Comparison of ENCODE assay signal across 21 mouse cellular contexts in genomic region chr4:87711185-87711827, GRCm38 (mm10).
"Had no signal": no experiment of that assay in that cellular context is flagged by ENCODE, and none has a peak within 500 bp of the region (broad histone marks: within the 10 kb centered on the region; RNA-seq: fewer than 3 reads in every experiment).

No protein-coding gene starts in this region.

- ATAC-seq: forebrain, embryonic 13.5 days; forebrain, embryonic 14.5 days; forebrain, embryonic 15.5 days; forebrain, embryonic 16.5 days; forebrain, postnatal 0 days had no signal

- DNase-seq: cerebellum, adult 2 months; cerebellum, adult 8-10 months; cerebellum, adult 9-10 months; cerebellum, adult 9-11 months; cerebellum, postnatal 10 days; cerebellum, postnatal 14 days; cerebellum, postnatal 25 days; cerebellum, postnatal 36 days; embryo, embryonic 11 days; forebrain, postnatal 0 days; gastrocnemius, adult 2 months; gastrocnemius, postnatal 10 days; gastrocnemius, postnatal 14 days; gastrocnemius, postnatal 25 days; gastrocnemius, postnatal 36 days; heart, adult 18-20 months; heart, adult 2 months had no signal
